ENCODE assay signal across 8 mouse cellular contexts in genomic region chr5:105414341-105415120, GRCm38 (mm10). TPM values are rescaled to one million over a fixed set of nuclear protein-coding genes. Genes with fewer than 3 reads are reported as not detected.
DNase-seq lines count a peak whose midpoint lies in the region; ATAC-seq and TF ChIP-seq lines count a peak whose summit lies in the region.

No protein-coding gene starts in this region.

- no peaks in the 10 kb centered on the region for H3K9me3 ChIP-seq in kidney, postnatal 0 days (replicated peaks; ENCODE audit: low read length)
- no peaks in the 10 kb centered on the region for H3K9me3 ChIP-seq in hindbrain, embryonic 15.5 days
- H3K9me3 ChIP-seq in midbrain, postnatal 0 days (ENCODE audit: low read length), result peaks cover 9% of the 10 kb centered on the region

- peak overlapping the region; percentile 74; the same call in 1 of the 2 replicates for H3K4me3 ChIP-seq in kidney, postnatal 0 days (replicated peaks; ENCODE audit: low read depth, low read length)
- peak overlapping the region; percentile 69 for H3K4me3 ChIP-seq in brown adipose tissue, adult 24 weeks (ENCODE audit: insufficient read depth, low read depth, low read length)
- H3K4me3 ChIP-seq in hindbrain, embryonic 15.5 days, result peak overlapping the region; percentile 97
- H3K4me3 ChIP-seq in midbrain, postnatal 0 days (ENCODE audit: low read depth, low read length), result peak overlapping the region; percentile 92; the same call in 1 of the 2 replicates

- WGBS in kidney, postnatal 0 days, result 81% methylated on average over 12 of the region's 12 CpGs
- WGBS in hindbrain, embryonic 15.5 days, result 81% methylated on average over 12 of the region's 12 CpGs
- WGBS in midbrain, postnatal 0 days, result 79% methylated on average over 12 of the region's 12 CpGs

- peak overlapping the region; percentile 91 for H3K9ac ChIP-seq in kidney, postnatal 0 days (ENCODE audit: low read depth, low read length)
- peak overlapping the region; percentile 99; the same call in 1 of the 2 replicates for H3K9ac ChIP-seq in hindbrain, embryonic 15.5 days
- no peak overlapping the region for H3K9ac ChIP-seq in midbrain, postnatal 0 days (replicated peaks; ENCODE audit: low read length, poor library complexity, severe bottlenecking)

- no peak for ATAC-seq in kidney, postnatal 0 days (replicated peaks; ENCODE audit: low FRiP score, low read depth)
- no peak for ATAC-seq in hindbrain, embryonic 15.5 days (ENCODE audit: low FRiP score, low read depth)
- ATAC-seq in midbrain, postnatal 0 days (ENCODE audit: low FRiP score), result no peak; the same call in 1 of the 2 replicates

- H3K36me3 ChIP-seq in kidney, postnatal 0 days (ENCODE audit: insufficient read depth, low read length), result no peaks in the 10 kb centered on the region
- 0 out of 2 replicates have a peak, but pooled peaks cover 3% of the 10 kb centered on the region for H3K36me3 ChIP-seq in hindbrain, embryonic 15.5 days
- H3K36me3 ChIP-seq in midbrain, postnatal 0 days (ENCODE audit: insufficient read depth, low read length), result no peaks in the 10 kb centered on the region

- no peak for DNase-seq in kidney, postnatal 0 days (ENCODE audit: low spot score)
- DNase-seq in kidney, postnatal 36 days, result no peak
- no peak for DNase-seq in midbrain, postnatal 0 days (ENCODE audit: low spot score)
- no peak for DNase-seq in frontal cortex, postnatal 25 days (ENCODE audit: low spot score in 2 of 2)
- DNase-seq in left cerebral cortex, postnatal 4 days, result no peak
- no peak for DNase-seq in lung, postnatal 14 days

- H3K27ac ChIP-seq in kidney, postnatal 0 days, result peak overlapping the region; percentile 65; the same call in 1 of the 2 replicates
- H3K27ac ChIP-seq in brown adipose tissue, adult 24 weeks (replicated peaks; ENCODE audit: low read depth, low read length), result no peak overlapping the region
- peak overlapping the region; percentile 97 for H3K27ac ChIP-seq in hindbrain, embryonic 15.5 days (replicated peaks)
- peak overlapping the region; percentile 92 for H3K27ac ChIP-seq in midbrain, postnatal 0 days (ENCODE audit: low read depth, low read length)

- intact Hi-C loops in left cerebral cortex, postnatal 4 days (cut with DNase I), result no loop called here

- no peaks in the 10 kb centered on the region for H3K4me1 ChIP-seq in kidney, postnatal 0 days (replicated peaks; ENCODE audit: insufficient read depth, low read length)
- H3K4me1 ChIP-seq in brown adipose tissue, adult 24 weeks (ENCODE audit: control insufficient read depth, insufficient read depth, insufficient read length, low read length), result no peaks in the 10 kb centered on the region
- peaks cover 16% of the 10 kb centered on the region; the same call in 1 of the 2 replicates for H3K4me1 ChIP-seq in hindbrain, embryonic 15.5 days (replicated peaks)
- peaks cover 2% of the 10 kb centered on the region; the same call in 1 of the 2 replicates for H3K4me1 ChIP-seq in midbrain, postnatal 0 days (ENCODE audit: insufficient read depth, low read length)

- H3K27me3 ChIP-seq in kidney, postnatal 0 days (ENCODE audit: insufficient read depth, low read length), result no peaks in the 10 kb centered on the region
- H3K27me3 ChIP-seq in hindbrain, embryonic 15.5 days, result no peaks in the 10 kb centered on the region
- H3K27me3 ChIP-seq in midbrain, postnatal 0 days (ENCODE audit: insufficient read depth, low read length), result no peaks in the 10 kb centered on the region

- H3K4me2 ChIP-seq in kidney, postnatal 0 days (ENCODE audit: low read length), result peak overlapping the region; percentile 94
- peak overlapping the region; percentile 78 for H3K4me2 ChIP-seq in hindbrain, embryonic 15.5 days
- peak overlapping the region; percentile 97 for H3K4me2 ChIP-seq in midbrain, postnatal 0 days (ENCODE audit: low read depth, low read length, poor library complexity, severe bottlenecking)

- no peak for TF ChIP-seq CTCF in kidney, postnatal 0 days (IDR thresholded peaks at IDR 0.05; ENCODE audit: low read depth)
- no peak for TF ChIP-seq CTCF in midbrain, postnatal 0 days (IDR thresholded peaks at IDR 0.05)

RNA-seq across cellular contexts. Expression of gene Lrrc8b, which starts 1.0 kb away (rescaled TPM):
- 7.0 and 7.2 TPM in 2 replicates for polyA plus RNA-seq in kidney, postnatal 0 days (2015; fragmentation: Nextera tagmentation; extraction: Ambion mirVana)
- polyA plus RNA-seq in brown adipose tissue, adult 24 weeks (2012; ENCODE audit: insufficient read depth, insufficient read length, missing spikeins), result 1.0 and 3.7 TPM in 2 replicates
- polyA plus RNA-seq in hindbrain, embryonic 15.5 days (2015; fragmentation: Nextera tagmentation; extraction: Ambion mirVana), result 16.7 and 17.7 TPM in 2 replicates
- total RNA-seq in midbrain, postnatal 0 days (2014; rRNA removed), result 63.4 and 63.5 TPM in 2 replicates
- polyA plus RNA-seq in midbrain, postnatal 0 days (2015; fragmentation: Nextera tagmentation; extraction: Ambion mirVana), result 17.6 and 18.5 TPM in 2 replicates
- total RNA-seq in left cerebral cortex, postnatal 4 days (2021), result 100 to 1,000 TPM; 105 to 108 TPM
